In the genomic region with DNA sequence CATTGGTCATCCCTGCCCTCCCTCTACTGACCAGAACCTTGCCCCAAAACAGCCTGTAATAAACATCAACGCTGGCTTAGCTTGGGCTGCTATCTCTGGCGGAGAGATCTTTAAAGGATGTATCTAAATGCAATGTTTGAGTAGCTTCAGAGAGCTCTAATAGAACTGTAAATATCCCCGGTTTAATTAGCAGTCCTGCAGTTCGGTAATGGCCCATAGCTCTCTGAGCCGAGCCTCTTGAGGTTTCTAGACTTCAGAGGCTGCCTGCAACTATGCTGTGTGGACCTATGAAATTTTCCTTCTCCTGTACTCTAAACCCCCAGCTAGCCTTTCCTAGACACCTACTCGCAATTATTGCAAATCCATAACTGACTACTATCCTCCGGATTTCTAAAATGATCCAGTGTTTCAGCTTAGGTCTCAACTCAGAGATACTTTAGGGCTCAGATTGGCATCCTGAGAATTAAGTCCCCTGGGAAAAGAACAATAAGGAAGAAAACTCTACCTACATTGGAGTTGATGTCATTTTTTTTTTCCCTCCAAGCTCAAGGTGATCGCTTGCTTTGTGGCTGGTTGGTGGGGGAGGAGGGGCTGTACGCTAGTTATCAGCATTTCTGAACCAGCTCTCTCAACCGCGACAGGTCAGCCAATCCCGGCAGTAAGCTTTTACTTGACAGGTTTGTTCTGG, we compare ENCODE assay signal across 8 mouse cellular contexts. TPM values are rescaled to one million over a fixed set of nuclear protein-coding genes. Genes with fewer than 3 reads are reported as not detected.
DNase-seq lines count a peak whose midpoint lies in the region; ATAC-seq and TF ChIP-seq lines count a peak whose summit lies in the region.

No protein-coding gene starts in this region.

- H3K27ac ChIP-seq in hindbrain, embryonic 11.5 days (ENCODE audit: low read depth, low read length), result peak overlapping the region; percentile 99; the same call in 1 of the 2 replicates
- H3K27ac ChIP-seq in midbrain, embryonic 12.5 days (replicated peaks), result peak overlapping the region; percentile 99

- no peak for DNase-seq in lung, adult 2 months
- DNase-seq in lung, postnatal 10 days, result no peak
- peak; percentile 44 for DNase-seq in cerebellum, adult 8-10 months
- peak; percentile 21 for DNase-seq in hindbrain, embryonic 11.5 days (ENCODE audit: low spot score)
- DNase-seq in right cerebral cortex, adult 18-20 months, result no peak
- no peak for DNase-seq in ovary, postnatal 14 days (ENCODE audit: low spot score)
- no peak for DNase-seq in gastrocnemius, postnatal 14 days

- no peaks in the 10 kb centered on the region for H3K36me3 ChIP-seq in hindbrain, embryonic 11.5 days (ENCODE audit: control insufficient read depth, insufficient read depth, low read length)
- no peaks in the 10 kb centered on the region for H3K36me3 ChIP-seq in midbrain, embryonic 12.5 days

- H3K4me1 ChIP-seq in lung, adult 2 months (ENCODE audit: control insufficient read depth, insufficient read depth, low read length), result peaks cover 2% of the 10 kb centered on the region; the same call in 1 of the 2 replicates
- peaks cover 7% of the 10 kb centered on the region; the same call in 1 of the 2 replicates for H3K4me1 ChIP-seq in hindbrain, embryonic 11.5 days (replicated peaks; ENCODE audit: control insufficient read depth, insufficient read depth, low read length)
- H3K4me1 ChIP-seq in midbrain, embryonic 12.5 days, result peaks cover 18% of the 10 kb centered on the region

- WGBS in lung, adult 2 months, result 16% methylated on average over 12 of the region's 12 CpGs
- 5% methylated on average over 12 of the region's 12 CpGs for WGBS in hindbrain, embryonic 11.5 days
- 4% methylated on average over 12 of the region's 12 CpGs for WGBS in midbrain, embryonic 12.5 days

- no peak for ATAC-seq in hindbrain, embryonic 11.5 days (ENCODE audit: low FRiP score)
- no peak for ATAC-seq in midbrain, embryonic 12.5 days (ENCODE audit: low FRiP score, low read depth)

- no peak for TF ChIP-seq POLR2A in lung, adult 2 months (IDR thresholded peaks at IDR 0.05; ENCODE audit: borderline replicate concordance, extremely low read depth, low read depth, low read length)

- TF ChIP-seq CTCF in lung, adult 2 months (IDR thresholded peaks at IDR 0.05; ENCODE audit: insufficient read depth, low read length), result no peak

- H3K27me3 ChIP-seq in hindbrain, embryonic 11.5 days (ENCODE audit: control insufficient read depth, insufficient read depth, low read length), result no peaks in the 10 kb centered on the region
- peaks cover 12% of the 10 kb centered on the region for H3K27me3 ChIP-seq in midbrain, embryonic 12.5 days

- intact Hi-C loops in gastrocnemius, postnatal 14 days (cut with DNase I; ENCODE audit: low total_unique reads), result loop anchor here (10.0 kb wide), 1 partner anchor 200 kb away; no protein-coding TSS in a partner anchor

- H3K9ac ChIP-seq in hindbrain, embryonic 11.5 days (ENCODE audit: low read depth, low read length), result peak overlapping the region; percentile 64
- peak overlapping the region; percentile 98; the same call in 1 of the 2 replicates for H3K9ac ChIP-seq in midbrain, embryonic 12.5 days (replicated peaks)

- no peaks in the 10 kb centered on the region for H3K9me3 ChIP-seq in hindbrain, embryonic 11.5 days (ENCODE audit: control insufficient read depth, low read length)
- no peaks in the 10 kb centered on the region for H3K9me3 ChIP-seq in midbrain, embryonic 12.5 days

- H3K4me3 ChIP-seq in lung, adult 2 months (replicated peaks; ENCODE audit: extremely low read depth, low read depth, low read length), result peak overlapping the region; percentile 80
- peak overlapping the region; percentile 96 for H3K4me3 ChIP-seq in hindbrain, embryonic 11.5 days (ENCODE audit: low read depth, low read length)
- peak overlapping the region; percentile 97 for H3K4me3 ChIP-seq in midbrain, embryonic 12.5 days

- peak overlapping the region; percentile 96 for H3K4me2 ChIP-seq in hindbrain, embryonic 11.5 days (replicated peaks; ENCODE audit: low read depth, low read length)
- H3K4me2 ChIP-seq in midbrain, embryonic 12.5 days (replicated peaks), result peak overlapping the region; percentile 92

RNA-seq across cellular contexts. Expression of gene Pten, which starts 2.0 kb away (rescaled TPM):
- polyA plus RNA-seq in lung, adult 2 months (2012; rRNA removed), result 16.8 and 20.2 TPM in 2 replicates
- 8.5 and 14.2 TPM in 2 replicates for polyA plus RNA-seq in hindbrain, embryonic 11.5 days (2014; fragmentation: Nextera tagmentation; extraction: Ambion mirVana)
- polyA plus RNA-seq in midbrain, embryonic 12.5 days (2016; fragmentation: Nextera tagmentation; extraction: Ambion mirVana), result 13.7 and 17.0 TPM in 2 replicates
- 10 to 100 TPM; 34.9 to 39.9 TPM for total RNA-seq in gastrocnemius, postnatal 14 days (2021)

RNA-seq across cellular contexts. Expression of gene Atad1, which starts 15.7 kb away (rescaled TPM):
- polyA plus RNA-seq in lung, adult 2 months (2012; rRNA removed), result 8.9 and 14.0 TPM in 2 replicates
- polyA plus RNA-seq in hindbrain, embryonic 11.5 days (2014; fragmentation: Nextera tagmentation; extraction: Ambion mirVana), result 110 and 113 TPM in 2 replicates
- polyA plus RNA-seq in midbrain, embryonic 12.5 days (2016; fragmentation: Nextera tagmentation; extraction: Ambion mirVana), result 99.3 and 102 TPM in 2 replicates
- total RNA-seq in gastrocnemius, postnatal 14 days (2021), result 10 to 100 TPM; 40.8 to 48.6 TPM

Comparison
In these comparisons a context has a peak if more than half of its experiments do, and no peak if none do; other contexts are left out.
1. DNase-seq: peak in cerebellum, adult 8-10 months (single experiment) and hindbrain, embryonic 11.5 days (single experiment); none in lung, adult 2 months (single experiment), lung, postnatal 10 days (single experiment), right cerebral cortex, adult 18-20 months (single experiment), ovary, postnatal 14 days (single experiment) and gastrocnemius, postnatal 14 days (single experiment).
2. Peak in every context shown above with its lines, with median percentiles within 50 percentile points of each other: H3K4me3 ChIP-seq.